9 mouse cellular contexts compared by ENCODE assay signal in genomic region chr9:69715445-69715844, GRCm38 (mm10). TPM values are rescaled to one million over a fixed set of nuclear protein-coding genes. Genes with fewer than 3 reads are reported as not detected.
A peak's percentile ranks its signal among the peaks of the same experiment; 100 is the strongest.
DNase-seq lines count a peak whose midpoint lies in the region; ATAC-seq lines count a peak whose summit lies in the region.
"Had no signal": no experiment of that assay in that cellular context is flagged by ENCODE, and none has a peak within 500 bp of the region (broad histone marks: within the 10 kb centered on the region; RNA-seq: fewer than 3 reads in every experiment).

No protein-coding gene starts in this region.

- peaks cover 37% of the 10 kb centered on the region for H3K4me1 ChIP-seq in lung, embryonic 15.5 days
- peaks cover 41% of the 10 kb centered on the region for H3K4me1 ChIP-seq in embryonic facial prominence, embryonic 10.5 days
- peaks cover 20% of the 10 kb centered on the region; the same call in 1 of the 2 replicates for H3K4me1 ChIP-seq in neural tube, embryonic 15.5 days

- no peaks in the 10 kb centered on the region for H3K9me3 ChIP-seq in lung, embryonic 15.5 days
- no peaks in the 10 kb centered on the region for H3K9me3 ChIP-seq in embryonic facial prominence, embryonic 10.5 days
- H3K9me3 ChIP-seq in neural tube, embryonic 15.5 days (replicated peaks): 0 out of 2 replicates have a peak, but pooled peaks cover under 1% of the 10 kb centered on the region
- H3K9me3 ChIP-seq: embryonic facial prominence, embryonic 13.5 days had no signal

- no peaks in the 10 kb centered on the region for H3K27me3 ChIP-seq in lung, embryonic 15.5 days
- H3K27me3 ChIP-seq in embryonic facial prominence, embryonic 10.5 days (replicated peaks; ENCODE audit: low read depth, poor library complexity, severe bottlenecking): peaks cover 16% of the 10 kb centered on the region
- 0 out of 2 replicates have a peak, but pooled peaks cover 2% of the 10 kb centered on the region for H3K27me3 ChIP-seq in neural tube, embryonic 15.5 days (replicated peaks)
- H3K27me3 ChIP-seq: embryonic facial prominence, embryonic 13.5 days had no signal

- H3K36me3 ChIP-seq in lung, embryonic 15.5 days: no peaks in the 10 kb centered on the region
- no peaks in the 10 kb centered on the region for H3K36me3 ChIP-seq in embryonic facial prominence, embryonic 10.5 days (replicated peaks)
- no peaks in the 10 kb centered on the region for H3K36me3 ChIP-seq in neural tube, embryonic 15.5 days
- H3K36me3 ChIP-seq: embryonic facial prominence, embryonic 13.5 days had no signal

- no peak for ATAC-seq in lung, embryonic 15.5 days (ENCODE audit: borderline replicate concordance, extremely low read depth, low FRiP score, low TSS enrichment)
- ATAC-seq in neural tube, embryonic 15.5 days (ENCODE audit: low FRiP score): no peak
- no peak for ATAC-seq in cerebellum, adult (ENCODE audit: insufficient number of reproducible peaks, low FRiP score, low TSS enrichment)

- 14% methylated on average over 12 of the region's 12 CpGs for WGBS in lung, embryonic 15.5 days
- 16% methylated on average over 12 of the region's 12 CpGs for WGBS in embryonic facial prominence, embryonic 10.5 days
- 5% methylated on average over 12 of the region's 12 CpGs for WGBS in neural tube, embryonic 15.5 days

- H3K27ac ChIP-seq in lung, embryonic 15.5 days: peak overlapping the region; percentile 88
- H3K27ac ChIP-seq in embryonic facial prominence, embryonic 10.5 days (replicated peaks): no peak overlapping the region
- no peak overlapping the region for H3K27ac ChIP-seq in neural tube, embryonic 15.5 days (replicated peaks)

- no peak for DNase-seq in lung, postnatal 10 days
- peak; percentile 18 for DNase-seq in embryonic facial prominence, embryonic 10.5 days (ENCODE audit: low spot score)
- peak; percentile 19 to 38 for DNase-seq in kidney, postnatal 25 days
- no peak for DNase-seq in cerebellum, postnatal 4 days (ENCODE audit: low spot score in 2 of 2)
- DNase-seq in MN1 (ENCODE audit: low spot score): no peak

- H3K4me2 ChIP-seq in lung, embryonic 15.5 days: no peak overlapping the region; the same call in 1 of the 2 replicates
- 0 out of 2 replicates have a peak overlapping the region, but pooled peaks have one; percentile 11 for H3K4me2 ChIP-seq in neural tube, embryonic 15.5 days
- H3K4me2 ChIP-seq: embryonic facial prominence, embryonic 13.5 days had no signal

- no peak overlapping the region for H3K4me3 ChIP-seq in lung, embryonic 15.5 days
- 0 out of 2 replicates have a peak overlapping the region, but pooled peaks have one; percentile 21 for H3K4me3 ChIP-seq in embryonic facial prominence, embryonic 10.5 days
- H3K4me3 ChIP-seq in neural tube, embryonic 15.5 days (replicated peaks): no peak overlapping the region
- H3K4me3 ChIP-seq: embryonic facial prominence, embryonic 13.5 days had no signal

- H3K9ac ChIP-seq in lung, embryonic 15.5 days: no peak overlapping the region
- no peak overlapping the region for H3K9ac ChIP-seq in neural tube, embryonic 15.5 days (replicated peaks)
- H3K9ac ChIP-seq: embryonic facial prominence, embryonic 13.5 days had no signal

RNA-seq across cellular contexts. Expression of gene Foxb1, which starts 45.3 kb away (rescaled TPM):
- polyA plus RNA-seq in lung, embryonic 15.5 days (2015; fragmentation: Nextera tagmentation; extraction: Ambion mirVana): not detected in 2 replicates
- polyA plus RNA-seq in embryonic facial prominence, embryonic 10.5 days (2016; fragmentation: Nextera tagmentation; extraction: Ambion mirVana): 0.26 and 2.2 TPM in 2 replicates
- polyA plus RNA-seq in neural tube, embryonic 15.5 days (2015; fragmentation: Nextera tagmentation; extraction: Ambion mirVana): 4.7 and 7.4 TPM in 2 replicates

Comparison
In these comparisons a context has a peak if more than half of its experiments do, and no peak if none do; other contexts are left out.
1. DNase-seq: peak in embryonic facial prominence, embryonic 10.5 days (single experiment) and kidney, postnatal 25 days (2 of 2); none in lung, postnatal 10 days (single experiment), cerebellum, postnatal 4 days (0 of 2) and MN1 (single experiment).